Mouse (Mus musculus) kidney, postnatal 0 days (tissue): ENCODE data around the gene Dnajc10. TPM values are rescaled to one million over a fixed set of nuclear protein-coding genes. Genes with fewer than 3 reads are reported as not detected.

Experiments used
- ATAC-seq: fragments of 200-750 bp; cut with Nextera tagmentation; replicated peaks from 2 replicates; pipeline ENCODE4 v1.8.0; 2017; ENCODE audit warnings: low read depth, moderate number of reproducible peaks, moderate TSS enrichment, moderate library complexity; ENCODE audit not compliant: low FRiP score
- DNase-seq: peaks from one replicate; pipeline ENCODE4 v3.0.0-alpha.2; 2016; ENCODE audit warnings: low spot score
- H3K27ac ChIP-seq: fragments of 300-500 bp; sonication (generic); 2 replicates; pipeline ENCODE4 v1.5.1; 2014; ENCODE audit warnings: mild to moderate bottlenecking
- H3K27me3 ChIP-seq: fragments of 300-500 bp; sonication (generic); 2 replicates; pipeline ENCODE4 v1.6.1; 2014; ENCODE audit warnings: low read length, mixed read lengths; ENCODE audit not compliant: insufficient read depth
- H3K36me3 ChIP-seq: fragments of 300-500 bp; sonication (generic); 2 replicates; pipeline ENCODE4 v1.6.1; 2014; ENCODE audit warnings: low read length, mixed read lengths; ENCODE audit not compliant: insufficient read depth
- H3K4me1 ChIP-seq: fragments of 300-500 bp; sonication (generic); replicated peaks from 2 replicates; pipeline ENCODE4 v1.6.1; 2014; ENCODE audit warnings: antibody characterized with exemption, low read length, mixed read lengths; ENCODE audit not compliant: insufficient read depth
- H3K4me2 ChIP-seq: fragments of 300-500 bp; sonication (generic); 2 replicates; pipeline ENCODE4 v1.6.1; 2014; ENCODE audit warnings: mild to moderate bottlenecking, low read length, moderate library complexity, mixed read lengths
- H3K4me3 ChIP-seq: fragments of 300-500 bp; sonication (generic); replicated peaks from 2 replicates; pipeline ENCODE4 v1.5.1; 2014; ENCODE audit warnings: low read depth, low read length
- H3K9ac ChIP-seq: fragments of 300-500 bp; sonication (generic); 2 replicates; pipeline ENCODE4 v1.6.1; 2014; ENCODE audit warnings: low read depth, low read length
- H3K9me3 ChIP-seq: fragments of 300-500 bp; sonication (generic); replicated peaks from 2 replicates; pipeline ENCODE4 v1.6.1; 2016; ENCODE audit warnings: low read length, inconsistent platforms, mixed read lengths
- CTCF ChIP-seq: IDR thresholded peaks from 2 replicates; pipeline ENCODE4 v1.5.1; 2016; ENCODE audit warnings: antibody characterized with exemption, low read depth, mild to moderate bottlenecking, moderate library complexity
- WGBS: fragments of 180-500 bp; shearing (Covaris S2); extraction: QIAGEN DNeasy Blood & Tissue Kit; methylation state at CpG from one replicate; pipeline ENCODE4 v1.1.7; 2014; 5-methylcytosine and 5-hydroxymethylcytosine counted together
- polyA plus RNA-seq: library from polyadenylated mRNA; unstranded; fragments of >200 nt; fragmentation: Nextera tagmentation; extraction: Ambion mirVana; gene quantifications from 2 replicates; pipeline ENCODE4 v1.2.1, GENCODE M21; 2015

The Dnajc10 gene
- polyA plus RNA-seq, 1 experiment from 2014 or later = 71.0 TPM

DNA sequence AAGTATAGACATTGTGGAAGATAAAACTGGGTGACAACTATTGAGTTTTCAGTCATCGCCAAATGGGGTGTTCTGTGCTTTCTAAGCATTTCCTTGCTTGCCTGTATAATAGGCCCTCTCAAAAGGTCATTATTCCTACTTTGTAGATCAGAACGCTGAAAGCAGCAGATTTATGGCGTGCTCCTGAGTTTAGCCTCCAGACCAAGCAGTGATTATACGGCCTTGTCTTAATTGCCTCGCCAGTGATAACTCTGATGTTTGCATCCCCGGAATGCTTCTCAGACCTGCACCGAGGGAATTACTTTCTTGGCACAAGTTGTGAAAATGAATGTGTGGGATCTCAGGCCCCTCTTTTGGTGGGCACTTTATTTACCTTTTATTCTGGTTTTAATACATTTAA is 80.8 kb downstream of the Dnajc10 start:
- Histone ChIP-seq H3K9me3 (no peaks in the 10 kb centered on the region), H3K9ac (no peak overlapping the region), H3K4me3 (no peak overlapping the region), H3K36me3 (no peaks in the 10 kb centered on the region), H3K27me3 (no peaks in the 10 kb centered on the region), H3K4me1 (no peaks in the 10 kb centered on the region), H3K27ac (no peak overlapping the region), H3K4me2 (no peak overlapping the region)
- no peak for DNase-seq
- ATAC-seq = no peak
- whole genome bisulfite sequencing = 28% methylated on average over 7 of the region's 7 CpGs
- TF ChIP-seq CTCF = no peak

DNA sequence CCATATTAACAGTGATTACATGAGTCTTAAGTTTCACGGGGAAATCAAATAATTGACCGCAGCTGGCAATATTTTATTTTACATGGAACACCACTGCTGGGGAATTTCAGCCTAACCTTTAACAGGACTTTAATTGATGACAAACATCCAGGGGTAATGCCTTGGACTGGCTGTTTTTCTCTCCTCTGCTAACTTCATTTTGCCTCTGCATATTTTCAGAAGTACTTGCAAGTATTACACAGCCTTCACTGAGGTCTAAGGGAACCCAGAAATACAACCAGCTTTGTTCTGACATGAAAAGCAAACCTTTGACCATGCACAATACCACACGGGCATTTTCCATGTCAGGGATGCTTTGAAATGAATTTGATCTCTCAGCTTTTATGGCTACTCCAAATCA is 81.6 kb downstream of the Dnajc10 start:
- Histone ChIP-seq H3K4me2 (no peak overlapping the region), H3K4me1 (no peaks in the 10 kb centered on the region), H3K4me3 (no peak overlapping the region), H3K9ac (no peak overlapping the region), H3K36me3 (no peaks in the 10 kb centered on the region), H3K27me3 (no peaks in the 10 kb centered on the region), H3K27ac (no peak overlapping the region), H3K9me3 (no peaks in the 10 kb centered on the region)
- WGBS = 15% methylated on average over 3 of the region's 3 CpGs
- DNase-seq (no peak), ATAC-seq (no peak)
- TF ChIP-seq CTCF = no peak

DNA sequence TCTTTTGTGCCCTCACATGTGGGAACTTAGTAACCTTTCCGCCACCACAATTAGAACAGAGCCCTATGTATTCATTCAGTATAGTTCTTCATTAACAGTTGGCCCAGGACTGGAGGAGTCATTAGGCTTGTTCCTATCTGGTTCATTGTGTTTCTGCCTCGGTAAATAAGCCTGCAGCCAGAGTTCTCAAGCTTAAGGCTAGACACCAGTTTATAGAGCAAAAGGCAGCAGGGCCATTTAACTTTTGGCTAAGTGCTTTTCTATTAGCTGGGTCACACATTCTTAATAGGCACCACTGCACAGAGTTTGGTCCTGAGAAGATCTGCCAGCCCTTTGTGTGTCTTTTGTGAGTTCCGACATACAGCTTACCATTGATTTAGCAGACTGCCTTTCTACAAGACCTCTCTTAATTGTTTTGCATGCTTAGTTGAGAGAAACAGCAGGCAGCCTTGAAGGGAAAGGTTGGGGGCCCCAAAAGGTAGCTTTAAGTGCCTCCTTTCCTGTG is 83.4 kb downstream of the Dnajc10 start:
- H3K27me3 ChIP-seq = no peaks in the 10 kb centered on the region
- WGBS = 35% methylated on average over 3 of the region's 3 CpGs
- ATAC-seq (no peak; the same call in 1 of the 2 replicates), DNase-seq (no peak)
- H3K27ac ChIP-seq = no peak overlapping the region
- no peak overlapping the region for H3K9ac ChIP-seq
- no peak overlapping the region for H3K4me2 ChIP-seq
- no peaks in the 10 kb centered on the region for H3K4me1 ChIP-seq
- no peak overlapping the region for H3K4me3 ChIP-seq
- no peak for TF ChIP-seq CTCF
- H3K9me3 ChIP-seq = no peaks in the 10 kb centered on the region
- H3K36me3 ChIP-seq = no peaks in the 10 kb centered on the region

Other genes with a start within 250 kb of the Dnajc10 start
- gene Pde1a, start 186.0 kb upstream of the Dnajc10 start, polyA plus RNA-seq = 35.2 and 37.5 TPM in 2 replicates
- gene Prdx6b, start 23.0 kb upstream of the Dnajc10 start, polyA plus RNA-seq = not detected in 2 replicates
- gene Frzb, start 132.2 kb downstream of the Dnajc10 start, polyA plus RNA-seq = 23.5 and 24.3 TPM in 2 replicates